In the genomic region with DNA sequence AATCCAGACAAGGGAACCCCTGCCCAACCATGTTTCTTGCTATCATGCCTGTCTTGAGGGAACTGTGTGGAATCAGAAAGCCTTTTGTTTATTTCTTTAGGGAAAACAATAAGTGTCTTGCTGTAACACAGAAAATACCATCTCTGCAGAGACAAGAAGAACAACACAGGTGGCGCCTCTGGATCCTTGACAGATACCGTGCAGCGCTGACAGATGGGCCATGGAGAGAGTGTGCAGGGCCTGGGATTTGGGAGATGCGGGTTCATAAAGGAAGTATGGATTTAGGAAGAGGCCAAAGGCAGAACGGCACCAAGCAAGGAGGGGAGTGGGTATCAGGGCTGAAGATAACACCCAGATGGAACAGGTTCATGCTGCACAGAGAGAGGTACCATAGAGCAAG, we compare ENCODE assay signal across 18 mouse cellular contexts.
DNase-seq lines count a peak whose midpoint lies in the region; TF ChIP-seq lines count a peak whose summit lies in the region.
"Had no signal": no experiment of that assay in that cellular context is flagged by ENCODE, and none has a peak within 500 bp of the region (broad histone marks: within the 10 kb centered on the region; RNA-seq: fewer than 3 reads in every experiment).

No protein-coding gene starts in this region.

- DNase-seq in layer of hippocampus, adult 2 months (ENCODE audit: low spot score in 2 of 2) = no peak
- no peak for DNase-seq in layer of hippocampus, adult 9-11 months
- peak; percentile 61 for DNase-seq in cerebellum, adult 11 months
- DNase-seq in cerebellum, adult 8-10 months = peak; percentile 67
- DNase-seq in cerebellum, postnatal 14 days = peak; percentile 77 to 79
- DNase-seq in gastrocnemius, postnatal 10 days = no peak
- DNase-seq in left cerebral cortex, adult 9 months (ENCODE audit: low spot score in 2 of 2) = no peak
- no peak for DNase-seq in urinary bladder, adult 2 months (ENCODE audit: low spot score)
- DNase-seq: adrenal gland, postnatal 10 days; forebrain, postnatal 0 days; gastrocnemius, adult 2 months; gastrocnemius, postnatal 36 days; heart, adult 11 months; heart, postnatal 36 days had no signal

- peak overlapping the region; percentile 29; the same call in 1 of the 2 replicates for H3K27ac ChIP-seq in layer of hippocampus, adult 2 months
- H3K27ac ChIP-seq: embryonic facial prominence, embryonic 13.5 days; forebrain, embryonic 13.5 days; gastrocnemius, adult 2 months; heart, embryonic 13.5 days; hindbrain, embryonic 15.5 days had no signal

- no peak overlapping the region for H3K4me3 ChIP-seq in layer of hippocampus, adult 2 months
- H3K4me3 ChIP-seq: embryonic facial prominence, embryonic 13.5 days; forebrain, embryonic 13.5 days; gastrocnemius, adult 2 months; heart, embryonic 13.5 days; hindbrain, embryonic 15.5 days had no signal

- TF ChIP-seq CTCF in layer of hippocampus, adult 2 months (conservative IDR thresholded peaks at IDR 0.05) = no peak

Comparison
In these comparisons a context has a peak if more than half of its experiments do, and no peak if none do; other contexts are left out.
1. DNase-seq: peak in cerebellum, adult 11 months (single experiment), cerebellum, adult 8-10 months (single experiment) and cerebellum, postnatal 14 days (2 of 2); none in layer of hippocampus, adult 2 months (0 of 2), layer of hippocampus, adult 9-11 months (single experiment), gastrocnemius, postnatal 10 days (single experiment), left cerebral cortex, adult 9 months (0 of 2) and urinary bladder, adult 2 months (single experiment).